Mouse (Mus musculus) fibroblast of lung, adult 2 months (primary cell): ENCODE data around the gene Tgfbrap1.
"Not testable (repeated sequence)": the region's sequence is repeated elsewhere in the genome, so short reads cannot be mapped to it uniquely, and the experiment has no call there.

ENCODE experiments used
- DNase-seq: peaks from one replicate; pipeline ENCODE4 v3.0.0-alpha.2; 2011; ENCODE audit warnings: low read depth

The Tgfbrap1 gene

DNA sequence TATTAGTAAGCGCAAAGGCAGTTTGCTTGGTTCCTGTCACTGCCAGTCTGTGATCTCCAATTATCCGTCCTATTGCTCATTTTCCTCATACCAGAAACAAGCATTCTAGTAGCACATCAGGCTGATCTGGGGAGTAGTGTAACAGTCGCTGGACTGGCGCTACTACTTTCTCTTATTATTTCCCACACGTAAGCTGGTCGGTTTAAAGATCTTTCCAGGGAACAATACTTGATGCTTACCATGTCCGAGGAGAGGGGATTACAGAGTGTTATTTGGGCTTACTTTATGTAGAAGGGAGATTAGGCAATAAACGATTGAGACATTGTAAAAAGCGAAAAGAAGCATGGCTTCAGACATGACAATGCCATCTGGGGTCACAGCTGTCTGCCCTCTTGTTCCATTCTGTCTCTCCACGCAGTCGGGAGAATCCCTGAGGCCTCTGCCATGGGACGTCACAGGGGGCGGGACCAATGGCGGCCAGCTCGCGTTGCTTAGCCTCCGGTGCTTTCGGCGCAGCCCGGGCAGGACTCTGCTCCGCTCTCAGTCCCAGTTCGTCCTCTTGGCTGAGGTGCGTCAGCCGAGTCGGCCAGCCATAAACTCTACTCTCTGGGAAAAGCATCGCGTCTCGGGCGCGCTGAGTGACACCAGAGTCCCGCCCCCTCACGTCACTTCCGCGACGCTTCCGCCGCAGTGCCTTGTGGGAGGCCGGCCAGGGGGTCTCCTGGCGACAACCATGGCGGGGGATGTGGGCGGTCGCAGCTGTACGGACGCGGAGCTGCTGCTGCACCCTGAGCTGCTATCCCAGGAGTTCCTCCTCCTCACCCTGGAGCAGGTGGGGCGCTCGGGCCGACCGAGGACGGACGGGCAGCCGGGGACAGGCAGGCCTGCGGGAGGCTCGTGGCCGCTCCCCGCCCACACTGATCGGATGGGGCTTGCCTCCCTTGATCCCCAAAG is at the start of gene Tgfbrap1, which contains the start of gene AI597479:
Tgfbrap1 (minus strand) TSS at position 607 of the 954 bp plus-strand sequence.
AI597479 (plus strand) TSS at position 680 of the 954 bp plus-strand sequence.
- peak; percentile 65 for DNase-seq

GRCm38 (mm10) chr1:43147474-43147873 is 49.0 kb upstream of the Tgfbrap1 start:
- no peak for DNase-seq

DNA sequence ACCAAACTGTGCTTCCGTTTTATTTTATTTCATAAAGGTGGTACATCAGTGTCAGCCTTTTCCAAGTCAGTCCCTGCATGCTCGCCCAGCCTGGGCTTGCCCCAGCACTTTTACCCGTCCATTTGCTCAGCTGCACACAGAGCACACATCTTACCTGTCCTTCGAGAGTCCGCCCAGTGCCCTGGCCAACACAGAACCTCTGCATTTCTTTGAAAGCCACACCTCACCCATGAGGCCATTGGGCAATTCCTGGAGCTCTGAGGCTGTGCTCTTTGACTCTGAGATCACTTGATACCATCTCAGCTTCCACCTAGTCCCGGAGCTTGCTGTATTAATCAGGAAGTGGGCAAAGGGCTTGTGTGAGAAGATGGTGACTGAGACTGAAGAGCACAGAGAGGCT is 47.0 kb upstream of the Tgfbrap1 start:
- no peak for DNase-seq

GRCm38 (mm10) chr1:43144338-43144906 is 46.0 kb upstream of the Tgfbrap1 start:
- no peak for DNase-seq

DNA sequence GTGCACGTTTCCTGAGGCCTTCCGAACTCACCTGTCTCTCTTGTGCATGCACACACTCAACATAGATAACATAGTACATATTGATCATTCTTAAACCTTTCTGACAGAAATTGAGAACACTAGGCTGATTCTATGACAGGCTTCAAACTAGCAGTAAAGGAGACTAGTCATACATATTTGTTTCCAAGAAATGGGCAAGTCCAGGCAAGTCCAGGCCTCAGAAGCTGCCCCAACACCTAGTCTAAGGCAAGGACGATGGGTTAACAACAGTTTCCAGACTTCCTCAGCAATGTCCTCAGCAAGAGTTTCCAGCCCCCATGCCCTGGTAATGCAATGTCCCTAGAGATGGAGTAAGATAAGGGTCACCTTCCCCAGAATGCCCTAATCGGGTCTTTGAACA is 45.4 kb upstream of the Tgfbrap1 start:
- DNase-seq = no peak

- no peak for DNase-seq
Measured at GRCm38 (mm10) chr1:43143284-43143683, 44.8 kb upstream of the Tgfbrap1 start.

GRCm38 (mm10) chr1:43142849-43143248 is 44.4 kb upstream of the Tgfbrap1 start:
- no peak for DNase-seq

GRCm38 (mm10) chr1:43141555-43141961 is 43.1 kb upstream of the Tgfbrap1 start:
- no peak for DNase-seq

- DNase-seq = peak; percentile 82
Measured at GRCm38 (mm10) chr1:43139587-43140266, 41.3 kb upstream of the Tgfbrap1 start.

DNA sequence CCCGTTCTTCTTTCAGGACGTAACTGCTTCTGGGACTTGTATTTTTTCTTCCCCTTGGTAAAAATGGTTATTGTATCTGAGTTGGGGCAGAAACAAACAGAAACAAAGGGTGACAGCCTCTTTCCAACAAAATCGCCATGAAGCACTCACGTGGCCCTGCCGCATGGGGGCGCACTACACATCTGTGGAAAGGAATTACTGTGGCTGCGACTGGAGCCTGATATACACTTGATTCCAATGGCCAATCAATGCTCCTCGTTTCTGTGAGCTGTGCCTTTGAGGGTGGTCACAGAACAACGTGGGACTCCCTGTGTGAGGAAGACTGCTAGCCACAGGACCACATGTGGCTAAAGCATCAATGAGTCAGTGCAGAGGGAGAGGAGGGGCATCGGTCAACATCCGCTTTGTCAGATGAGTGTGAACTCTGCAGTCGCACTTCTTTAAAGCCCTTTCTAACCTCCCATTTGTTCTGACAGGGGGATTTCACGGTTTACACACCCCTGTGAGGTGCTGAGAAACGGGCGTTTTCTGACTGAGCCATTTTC is 39.9 kb upstream of the Tgfbrap1 start:
- DNase-seq = no peak

DNA sequence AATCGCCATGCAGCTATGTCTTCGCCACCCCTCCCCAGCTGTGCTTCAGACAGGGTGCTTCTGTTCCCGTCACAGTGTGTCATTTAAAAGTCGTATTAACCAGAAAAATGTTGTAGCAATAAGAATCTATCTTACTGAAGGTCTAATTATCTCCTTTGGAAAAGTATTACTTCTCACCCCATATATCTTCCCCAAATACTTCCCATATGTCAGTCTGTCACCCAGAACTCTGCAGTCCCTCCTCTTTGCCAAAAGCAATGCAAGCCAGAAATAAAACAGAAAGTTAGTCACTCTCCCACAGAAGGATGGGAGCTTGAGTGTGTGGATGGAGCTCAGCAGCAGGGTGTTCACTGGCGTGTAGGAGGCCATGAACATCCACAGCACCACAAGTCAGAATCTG is 38.9 kb upstream of the Tgfbrap1 start:
- no peak for DNase-seq

DNA sequence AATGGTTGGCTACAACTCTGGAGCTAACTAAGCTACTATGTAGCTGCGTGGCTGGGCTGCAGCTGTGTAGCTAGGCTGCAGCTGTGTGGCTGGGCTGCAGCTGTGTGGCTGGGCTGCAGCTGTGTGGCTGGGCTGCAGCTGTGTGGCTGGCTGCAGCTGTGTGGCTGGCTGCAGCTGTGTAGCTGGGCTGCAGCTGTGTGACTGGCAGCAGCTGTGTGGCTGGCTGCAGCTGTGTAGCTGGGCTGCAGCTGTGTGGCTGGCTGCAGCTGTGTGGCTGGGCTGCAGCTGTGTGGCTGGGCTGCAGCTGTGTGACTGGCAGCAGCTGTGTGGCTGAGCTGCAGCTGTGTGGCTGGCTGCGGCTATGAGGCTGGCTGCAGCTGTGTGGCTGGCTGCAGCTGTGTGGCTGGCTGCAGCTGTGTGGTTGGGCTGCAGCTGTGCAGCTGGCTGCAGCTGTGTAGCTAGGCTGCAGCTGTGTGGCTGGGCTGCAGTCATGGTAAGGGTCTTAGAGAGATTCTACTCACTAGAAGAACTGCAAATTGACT is 38.1 kb upstream of the Tgfbrap1 start:
- DNase-seq = not testable (repeated sequence)

- DNase-seq = no peak
Measured at GRCm38 (mm10) chr1:43131591-43131990, 33.2 kb upstream of the Tgfbrap1 start.

GRCm38 (mm10) chr1:43130219-43130981 is 32.0 kb upstream of the Tgfbrap1 start:
- DNase-seq = no peak

GRCm38 (mm10) chr1:43127820-43128610 is 29.6 kb upstream of the Tgfbrap1 start:
- peak; percentile 53 for DNase-seq

DNA sequence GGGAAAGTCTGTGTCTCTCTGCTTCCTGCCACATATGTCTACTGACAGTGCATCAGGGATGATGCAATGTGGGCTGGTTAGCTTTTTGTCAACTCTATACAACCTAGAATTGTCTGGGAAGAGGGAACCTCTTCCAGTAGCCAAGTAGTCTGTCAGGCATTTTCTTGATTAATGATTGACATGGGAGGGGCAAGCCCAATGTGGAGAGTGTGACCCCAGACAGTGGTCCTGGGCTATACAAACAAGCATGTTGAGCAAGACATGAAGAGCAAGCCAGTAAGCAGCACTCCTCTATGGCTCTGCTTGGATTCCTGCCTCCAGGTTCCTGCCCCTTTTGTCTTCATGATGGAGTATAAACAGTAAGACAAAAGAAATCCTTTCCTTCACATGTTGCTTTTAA is 28.8 kb upstream of the Tgfbrap1 start:
- DNase-seq = no peak

DNA sequence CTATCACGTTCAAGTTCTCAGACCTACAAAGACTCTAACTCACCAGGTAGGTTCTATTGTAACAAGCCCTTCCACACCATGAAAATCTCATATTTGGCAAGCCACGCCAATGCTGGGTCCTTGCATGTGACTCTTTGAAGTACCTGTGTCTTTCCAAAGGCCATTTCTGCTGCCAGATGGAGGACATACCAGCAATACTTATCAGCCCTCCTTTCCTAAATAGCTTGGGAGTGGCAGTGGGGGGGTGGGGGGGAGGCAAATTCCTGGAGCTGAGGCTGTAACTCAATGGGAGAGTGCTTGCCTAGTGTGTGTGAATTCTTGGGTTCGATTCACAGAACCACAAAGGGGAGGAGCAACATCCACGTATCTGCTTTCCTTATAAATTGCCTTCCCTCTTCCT is 26.3 kb upstream of the Tgfbrap1 start:
- DNase-seq = no peak

- DNase-seq = no peak
Measured at GRCm38 (mm10) chr1:43122616-43123015, 24.2 kb upstream of the Tgfbrap1 start.

DNA sequence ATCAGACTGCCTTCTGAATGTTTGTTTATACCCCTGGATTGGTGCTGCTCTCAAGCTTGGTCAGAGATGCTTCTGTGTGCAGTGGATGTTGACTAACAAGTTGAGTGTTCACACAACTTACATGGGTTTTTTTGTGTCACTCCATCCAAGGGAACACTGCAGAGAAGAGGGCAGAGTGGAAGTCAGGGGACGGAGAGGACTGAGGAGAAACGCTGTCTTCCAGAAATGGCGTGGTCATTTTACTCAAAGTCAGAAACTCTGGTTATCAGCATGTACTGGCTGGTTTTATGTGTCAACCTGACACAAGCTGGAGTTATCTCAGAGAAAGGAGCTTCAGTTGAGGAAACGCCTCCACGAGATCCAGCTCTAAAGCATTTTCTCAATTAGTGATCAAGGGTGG is 22.5 kb upstream of the Tgfbrap1 start:
- DNase-seq = no peak

GRCm38 (mm10) chr1:43117435-43117834 is 19.0 kb upstream of the Tgfbrap1 start:
- DNase-seq = no peak
